Mouse (Mus musculus): Measurements from ENCODE around the gene Spocd1. TPM values are rescaled to one million over a fixed set of nuclear protein-coding genes. Genes with fewer than 3 reads are reported as not detected.

Gene Spocd1
- polyA plus RNA-seq, 1 experiment: 0.14 TPM

DNA sequence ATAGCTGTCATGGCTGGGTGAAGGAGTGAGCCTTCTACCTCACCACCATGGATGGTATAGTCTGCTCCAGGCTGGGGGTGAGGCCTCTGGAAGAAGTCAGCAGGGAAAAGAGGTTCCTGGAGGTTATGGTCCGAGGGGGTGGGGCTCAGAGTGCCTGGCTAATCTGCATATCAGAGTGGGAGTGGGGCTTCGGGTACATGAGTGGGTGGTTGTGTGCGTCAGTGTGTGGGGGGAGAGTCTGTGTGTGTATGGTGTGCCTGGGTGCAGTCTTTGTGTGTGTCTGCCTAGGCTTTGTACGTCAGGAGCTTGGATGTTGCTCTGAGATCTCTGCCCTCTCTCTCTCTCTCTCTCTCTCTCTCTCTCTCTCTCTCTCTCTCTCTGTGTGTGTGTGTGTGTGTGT, 49.9 kb downstream of the Spocd1 start:
- no peak for DNase-seq (ENCODE audit: low read depth)
- TF ChIP-seq POLR2A (IDR thresholded peaks at IDR 0.05; ENCODE audit: borderline replicate concordance, extremely low read depth, insufficient read depth, insufficient read length, poor library complexity, severe bottlenecking) (no peak), CTCF (IDR thresholded peaks at IDR 0.05; ENCODE audit: borderline replicate concordance, extremely low read depth, insufficient read depth, insufficient read length) (no peak)

DNA sequence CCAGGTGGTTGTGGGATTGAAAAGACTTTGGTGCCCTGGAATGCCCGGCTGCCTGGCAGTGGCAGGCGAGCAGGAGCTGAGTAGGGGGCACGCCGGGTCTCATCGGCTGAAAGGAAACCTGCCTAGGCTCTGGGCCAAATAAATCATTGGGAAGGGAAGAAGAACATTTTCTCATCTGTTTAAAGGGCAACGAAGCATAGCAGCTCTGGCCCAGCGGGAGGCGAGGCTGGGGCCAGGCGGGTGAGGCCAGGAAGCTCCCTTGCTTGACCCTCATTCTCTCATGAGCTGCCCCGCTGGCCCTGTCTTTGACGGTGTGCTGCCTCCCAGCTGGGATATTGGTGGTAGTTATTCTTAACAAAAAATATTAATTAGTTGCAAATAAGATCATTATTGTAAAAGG, 52.6 kb downstream of the Spocd1 start:
- no peak for DNase-seq (ENCODE audit: low read depth)
- TF ChIP-seq CTCF (IDR thresholded peaks at IDR 0.05; ENCODE audit: borderline replicate concordance, extremely low read depth, insufficient read depth, insufficient read length): no peak
- no peak for TF ChIP-seq POLR2A (IDR thresholded peaks at IDR 0.05; ENCODE audit: borderline replicate concordance, extremely low read depth, insufficient read depth, insufficient read length, poor library complexity, severe bottlenecking)

DNA sequence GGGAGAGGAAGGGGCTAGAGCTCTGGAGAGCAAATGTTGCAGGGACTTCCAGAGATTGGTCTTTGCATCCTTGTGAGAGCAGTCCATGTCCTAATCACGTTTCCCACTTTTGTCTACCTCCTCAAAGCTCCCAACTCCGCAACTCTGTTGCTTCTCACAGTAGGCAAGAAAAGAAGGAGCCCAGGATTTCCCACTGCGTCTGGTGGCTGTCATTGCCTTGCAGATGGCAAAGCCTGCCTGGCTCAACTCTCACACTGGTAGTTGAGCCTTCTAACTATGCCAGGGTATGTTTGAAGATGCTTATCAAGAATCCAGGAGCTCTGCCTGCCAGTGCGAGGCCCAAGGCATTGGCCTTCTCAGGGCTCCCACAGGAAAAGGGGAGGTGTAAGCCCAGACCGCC, 54.0 kb downstream of the Spocd1 start:
- TF ChIP-seq POLR2A (IDR thresholded peaks at IDR 0.05; ENCODE audit: borderline replicate concordance, extremely low read depth, insufficient read depth, insufficient read length, poor library complexity, severe bottlenecking) (no peak), CTCF (IDR thresholded peaks at IDR 0.05; ENCODE audit: borderline replicate concordance, extremely low read depth, insufficient read depth, insufficient read length) (no peak)
- DNase-seq (ENCODE audit: low read depth): no peak

DNA sequence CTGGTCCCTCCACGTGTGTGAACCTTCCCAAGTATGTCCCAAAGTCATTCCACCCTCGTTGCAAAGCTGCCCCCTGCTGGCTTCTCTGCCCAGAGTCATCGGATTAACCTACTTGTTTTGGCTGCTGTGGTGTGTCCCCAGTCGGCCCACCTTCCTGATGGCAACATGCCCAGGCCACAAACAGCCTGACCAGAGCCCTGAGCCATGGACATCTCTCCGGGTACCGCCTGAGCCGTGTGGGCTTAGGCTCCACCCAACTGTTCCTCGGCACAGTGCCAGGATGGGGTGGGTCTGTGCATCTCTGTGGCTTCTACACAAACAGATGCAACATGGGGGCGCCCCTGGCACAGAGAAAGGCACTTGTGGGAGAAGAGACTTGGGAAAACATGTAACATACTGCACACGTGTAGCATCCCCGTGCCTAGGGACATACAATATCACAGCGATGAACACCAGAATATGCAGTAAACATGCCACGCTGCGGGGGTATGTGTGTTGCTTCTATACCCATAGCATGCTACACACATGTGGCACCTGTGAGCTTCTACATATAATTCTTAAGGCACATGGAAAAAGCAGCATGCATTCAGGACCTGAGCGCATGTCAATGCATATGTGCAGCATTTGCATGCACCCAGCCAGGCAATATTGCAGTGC, 54.8 kb downstream of the Spocd1 start:
- TF ChIP-seq CTCF (IDR thresholded peaks at IDR 0.05; ENCODE audit: borderline replicate concordance, extremely low read depth, insufficient read depth, insufficient read length) (peak; percentile 58; the same call in 1 of the 2 replicates), POLR2A (IDR thresholded peaks at IDR 0.05; ENCODE audit: borderline replicate concordance, extremely low read depth, insufficient read depth, insufficient read length, poor library complexity, severe bottlenecking) (no peak)
- DNase-seq (ENCODE audit: low read depth): peak; percentile 89

DNA sequence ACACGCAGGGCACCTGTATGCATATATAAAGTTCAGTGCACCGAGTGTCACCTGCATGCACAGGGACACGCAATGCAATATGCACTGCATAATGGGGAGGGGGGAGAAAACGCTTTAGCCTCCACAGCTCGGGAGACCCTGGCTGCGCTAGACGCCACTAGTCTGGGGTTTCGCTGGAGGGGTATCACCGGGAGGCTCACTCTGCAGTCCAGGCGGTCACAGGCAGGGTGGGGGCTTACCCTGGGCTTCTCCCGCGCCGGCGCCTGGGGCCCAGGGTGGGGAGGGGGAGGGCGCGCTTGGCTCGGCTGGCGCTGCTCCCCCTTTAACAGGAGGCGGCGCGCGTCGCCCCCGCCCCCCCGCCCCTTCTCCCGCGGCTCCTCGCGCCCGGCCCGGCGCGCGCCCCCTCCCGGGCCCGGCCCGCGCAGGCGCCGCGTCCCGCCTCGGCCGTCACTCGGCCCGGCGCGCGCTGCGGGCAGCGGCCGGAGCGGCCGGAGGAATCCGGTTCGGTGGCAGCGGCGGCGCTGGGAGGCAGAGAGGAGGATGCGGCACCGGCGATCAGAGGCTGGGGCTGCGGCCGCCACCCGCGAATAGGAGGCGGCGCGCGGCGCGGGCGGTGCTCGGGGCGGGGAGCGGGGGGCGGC, 55.5 kb downstream of the Spocd1 start, which contains the start of gene Adgrb2:
Adgrb2 (plus strand) TSS at position 450 of the 641 bp plus-strand sequence.
- TF ChIP-seq POLR2A (IDR thresholded peaks at IDR 0.05; ENCODE audit: borderline replicate concordance, extremely low read depth, insufficient read depth, insufficient read length, poor library complexity, severe bottlenecking) (peak; percentile 72), CTCF (IDR thresholded peaks at IDR 0.05; ENCODE audit: borderline replicate concordance, extremely low read depth, insufficient read depth, insufficient read length) (no peak)
- DNase-seq (ENCODE audit: low read depth): peak; percentile 82

DNA sequence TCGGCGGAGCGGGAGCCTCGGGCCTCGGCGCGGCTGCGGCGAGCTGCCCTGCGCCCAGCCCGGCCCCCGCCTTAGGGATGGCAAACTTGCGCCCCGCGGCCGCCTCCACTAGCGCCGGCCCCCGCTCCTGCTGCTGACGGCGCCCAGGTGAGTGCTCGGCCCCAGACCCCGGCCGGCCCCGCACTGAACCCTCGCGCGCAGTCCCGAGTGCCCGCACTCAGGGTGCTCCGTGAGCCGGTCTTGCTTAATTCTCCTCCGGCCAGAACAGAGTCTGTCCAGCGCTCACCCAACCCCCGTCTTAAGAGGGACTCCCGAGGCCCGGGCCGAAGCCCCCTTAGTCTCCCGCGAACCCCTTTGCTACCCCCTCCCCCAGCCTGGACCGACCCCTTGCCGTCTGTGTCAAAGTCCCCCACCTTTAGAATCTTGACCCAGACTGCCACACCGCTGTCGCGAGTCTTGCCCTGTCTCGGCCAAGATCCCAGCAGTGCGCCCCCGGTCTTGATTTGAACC, 56.2 kb downstream of the Spocd1 start:
- TF ChIP-seq CTCF (IDR thresholded peaks at IDR 0.05; ENCODE audit: borderline replicate concordance, extremely low read depth, insufficient read depth, insufficient read length) (no peak), POLR2A (IDR thresholded peaks at IDR 0.05; ENCODE audit: borderline replicate concordance, extremely low read depth, insufficient read depth, insufficient read length, poor library complexity, severe bottlenecking) (no peak)
- no peak for DNase-seq (ENCODE audit: low read depth)

DNA sequence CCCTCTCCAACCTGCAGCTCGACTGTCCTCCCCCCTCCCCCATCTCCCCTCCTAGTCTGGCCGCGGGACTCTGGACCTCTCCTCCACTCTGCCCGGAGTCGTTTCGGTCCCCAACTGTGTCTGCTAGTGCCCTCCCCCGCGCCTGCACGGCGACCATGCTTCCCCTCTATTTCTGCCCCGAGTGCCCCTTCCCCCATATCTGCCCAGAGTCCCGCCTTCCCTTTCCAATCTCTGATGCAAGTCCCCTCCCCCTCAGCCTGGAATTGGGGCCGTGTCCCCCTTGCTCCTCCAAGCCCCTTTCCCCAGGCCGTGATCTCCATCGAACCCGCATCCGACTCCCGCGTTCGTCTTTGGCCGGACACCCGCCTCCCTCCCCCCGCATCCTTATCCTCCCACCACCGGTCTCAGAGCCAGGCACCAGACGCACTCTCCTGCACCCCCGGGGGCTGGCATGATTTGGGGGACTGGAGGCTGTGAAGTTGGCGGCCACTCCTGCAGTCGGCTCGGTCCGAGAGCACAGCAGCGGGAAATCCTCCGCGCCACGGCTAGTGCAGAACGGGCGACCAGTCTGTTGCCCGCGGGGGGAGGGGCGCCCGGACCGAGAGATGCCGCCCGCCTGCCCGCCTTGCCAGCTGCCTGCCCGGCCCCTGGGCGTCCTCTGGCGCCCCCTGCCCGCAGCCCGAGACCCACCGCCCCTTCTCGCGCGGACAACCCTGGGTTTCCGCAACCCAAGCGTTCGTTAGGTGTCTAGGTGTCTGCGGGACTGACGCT, 56.8 kb downstream of the Spocd1 start:
- TF ChIP-seq POLR2A (IDR thresholded peaks at IDR 0.05; ENCODE audit: borderline replicate concordance, extremely low read depth, insufficient read depth, insufficient read length, poor library complexity, severe bottlenecking) (no peak), CTCF (IDR thresholded peaks at IDR 0.05; ENCODE audit: borderline replicate concordance, extremely low read depth, insufficient read depth, insufficient read length) (peak; percentile 68)
- DNase-seq (ENCODE audit: low read depth): peak; percentile 89

DNA sequence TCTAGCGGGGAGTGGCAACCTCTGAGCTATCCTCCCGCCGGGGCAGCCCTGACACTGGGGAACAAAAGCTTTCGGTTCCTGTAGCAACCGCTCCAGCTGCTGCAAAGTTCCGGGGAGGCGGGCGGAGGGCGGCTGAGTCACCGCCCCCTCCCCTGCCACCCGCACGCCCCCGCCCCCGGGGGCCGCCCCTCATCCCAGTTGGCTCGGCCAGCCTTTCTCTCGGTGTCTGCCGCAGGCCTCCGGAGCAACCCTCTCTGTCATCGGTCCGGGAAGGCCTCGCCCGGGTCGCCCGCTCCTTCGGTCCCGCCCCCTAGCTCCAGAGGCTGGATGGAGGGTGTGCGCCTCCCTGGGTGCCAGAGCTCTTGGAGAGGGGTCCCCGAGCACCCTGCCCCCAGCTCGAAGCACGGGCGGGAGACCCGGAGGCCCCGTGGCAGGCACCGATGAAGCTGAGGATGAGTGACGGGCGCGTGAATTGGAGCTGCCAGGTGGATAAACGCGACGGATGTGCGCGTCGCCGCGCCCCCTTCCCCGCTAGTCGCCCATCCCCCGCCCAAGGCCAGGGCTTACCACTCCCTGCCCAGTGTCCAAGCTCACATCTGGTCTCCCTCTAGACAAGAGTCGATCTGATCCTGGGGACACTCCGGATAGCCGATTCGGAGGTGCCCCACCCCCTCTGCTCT, 58.9 kb downstream of the Spocd1 start:
- no peak for TF ChIP-seq POLR2A (IDR thresholded peaks at IDR 0.05; ENCODE audit: borderline replicate concordance, extremely low read depth, insufficient read depth, insufficient read length, poor library complexity, severe bottlenecking)
- TF ChIP-seq CTCF (IDR thresholded peaks at IDR 0.05; ENCODE audit: borderline replicate concordance, extremely low read depth, insufficient read depth, insufficient read length): no peak
- DNase-seq (ENCODE audit: low read depth): peak; percentile 80

DNA sequence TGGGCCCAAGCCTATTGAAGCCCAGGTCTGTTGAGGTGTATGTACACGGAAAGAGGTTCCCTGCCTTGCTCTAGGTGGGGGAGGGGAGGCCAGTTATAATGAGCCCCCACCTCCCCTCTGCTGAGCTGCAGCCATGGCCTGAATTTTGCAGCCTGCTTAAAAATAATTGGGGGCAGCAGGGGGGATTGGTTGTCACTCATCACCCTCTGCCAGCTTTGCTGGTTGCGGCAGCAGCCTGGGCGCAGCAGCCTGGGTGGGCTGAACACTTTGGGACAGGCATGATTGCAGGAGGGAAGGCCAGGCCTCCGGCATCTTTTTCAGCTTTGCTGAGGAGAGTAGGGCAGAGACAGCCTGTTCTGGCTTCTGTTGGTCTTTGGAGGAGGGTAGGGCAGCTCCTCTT, 60.9 kb downstream of the Spocd1 start:
- DNase-seq (ENCODE audit: low read depth): peak; percentile 78
- TF ChIP-seq POLR2A (IDR thresholded peaks at IDR 0.05; ENCODE audit: borderline replicate concordance, extremely low read depth, insufficient read depth, insufficient read length, poor library complexity, severe bottlenecking) (no peak), CTCF (IDR thresholded peaks at IDR 0.05; ENCODE audit: borderline replicate concordance, extremely low read depth, insufficient read depth, insufficient read length) (no peak)

DNA sequence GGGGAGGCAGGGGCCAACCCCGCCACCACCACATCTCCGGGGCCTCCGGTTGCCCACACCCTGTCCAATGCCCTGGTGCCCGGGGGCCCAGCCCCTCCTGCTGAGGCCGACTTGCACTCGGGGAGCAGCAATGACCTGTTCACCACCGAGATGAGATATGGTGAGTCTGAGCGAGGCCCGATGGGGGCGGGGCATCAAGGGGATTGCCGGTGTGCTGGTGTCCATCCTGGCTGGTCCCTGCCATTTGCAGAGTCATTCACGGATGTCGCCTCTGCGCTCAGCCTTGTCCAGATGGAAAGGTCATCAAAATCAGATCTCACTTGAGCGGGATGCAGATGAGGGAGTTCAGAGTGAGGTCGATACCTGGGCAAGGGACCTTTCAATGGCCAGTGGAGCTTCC, 63.7 kb downstream of the Spocd1 start:
- no peak for TF ChIP-seq CTCF (IDR thresholded peaks at IDR 0.05; ENCODE audit: borderline replicate concordance, extremely low read depth, insufficient read depth, insufficient read length)
- TF ChIP-seq POLR2A (IDR thresholded peaks at IDR 0.05; ENCODE audit: borderline replicate concordance, extremely low read depth, insufficient read depth, insufficient read length, poor library complexity, severe bottlenecking): no peak
- DNase-seq (ENCODE audit: low read depth): no peak

DNA sequence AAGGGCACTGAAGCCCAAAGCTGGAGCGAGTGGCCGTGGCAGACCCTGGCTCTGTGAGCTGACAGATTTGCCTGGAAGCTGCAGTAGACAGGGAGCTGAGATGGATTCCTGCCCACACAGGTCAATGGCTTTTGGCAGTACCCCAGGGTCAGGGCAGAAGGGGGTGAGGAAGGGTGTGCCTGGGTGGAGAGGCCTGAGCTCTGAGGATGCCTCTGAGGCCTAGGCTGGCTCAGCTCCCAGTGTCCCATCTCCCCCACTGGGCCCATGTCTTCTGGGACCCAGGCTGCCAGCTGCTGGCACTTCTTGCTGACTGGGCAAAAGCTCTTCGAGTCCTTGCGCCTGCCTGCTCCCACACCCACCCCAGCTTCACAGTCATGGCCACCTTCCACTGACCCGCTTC, 64.2 kb downstream of the Spocd1 start:
- no peak for TF ChIP-seq POLR2A (IDR thresholded peaks at IDR 0.05; ENCODE audit: borderline replicate concordance, extremely low read depth, insufficient read depth, insufficient read length, poor library complexity, severe bottlenecking)
- TF ChIP-seq CTCF (IDR thresholded peaks at IDR 0.05; ENCODE audit: borderline replicate concordance, extremely low read depth, insufficient read depth, insufficient read length): no peak
- DNase-seq (ENCODE audit: low read depth): no peak
